Mouse (Mus musculus): ENCODE data around the gene Tacc3. TPM values are rescaled to one million over a fixed set of nuclear protein-coding genes. Genes with fewer than 3 reads are reported as not detected.

The Tacc3 gene
- polyA plus RNA-seq, 2 experiments from 2014 or later: 18.2 to 32.2 TPM

- ATAC-seq: no peak
Observed at GRCm38 (mm10) chr5:33694848-33695717, 37.2 kb downstream of the Tacc3 start.

DNA sequence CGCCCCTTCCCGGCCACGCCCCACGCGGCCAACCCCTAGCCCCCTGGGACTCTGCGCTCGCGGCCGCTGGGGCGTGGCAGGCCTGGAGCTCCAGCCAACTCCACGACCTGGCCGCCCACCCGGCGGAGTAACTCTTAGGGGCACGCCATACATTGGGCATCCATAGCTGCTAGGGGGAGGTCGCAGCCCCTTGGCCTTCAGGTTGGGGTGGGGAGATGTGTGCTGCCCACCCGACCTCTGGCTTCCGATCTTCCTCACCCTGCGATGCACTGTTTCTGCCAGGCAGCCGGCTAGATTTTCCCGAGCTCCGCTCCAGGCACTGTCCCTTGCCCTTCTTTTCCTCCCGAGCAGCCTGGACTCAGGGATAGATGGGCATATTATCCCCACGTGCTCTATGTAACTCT is 37.8 kb downstream of the Tacc3 start:
- ATAC-seq: no peak

DNA sequence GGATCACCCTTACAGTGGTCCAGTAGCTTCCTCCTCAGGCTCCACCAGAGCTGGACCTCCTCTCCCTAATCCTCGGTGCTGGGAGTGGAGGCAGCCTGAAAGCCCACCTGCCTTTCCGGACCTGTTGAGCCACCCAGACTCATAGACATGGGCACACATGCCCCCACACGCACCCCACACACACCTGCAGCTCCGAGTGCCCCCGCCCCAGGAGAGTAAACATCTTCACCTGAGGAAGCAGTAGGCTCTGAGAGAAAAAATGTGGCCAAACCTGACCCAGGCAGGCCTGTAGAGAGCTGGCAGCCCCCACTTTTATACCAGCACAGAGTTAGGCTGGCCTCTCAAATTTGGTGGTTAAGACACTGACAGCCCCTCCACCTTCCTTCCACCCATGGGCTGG is 38.5 kb downstream of the Tacc3 start:
- ATAC-seq: no peak

GRCm38 (mm10) chr5:33697534-33697933 is 39.6 kb downstream of the Tacc3 start:
- ATAC-seq: no peak

GRCm38 (mm10) chr5:33697947-33698512 is 40.1 kb downstream of the Tacc3 start:
- no peak for ATAC-seq

DNA sequence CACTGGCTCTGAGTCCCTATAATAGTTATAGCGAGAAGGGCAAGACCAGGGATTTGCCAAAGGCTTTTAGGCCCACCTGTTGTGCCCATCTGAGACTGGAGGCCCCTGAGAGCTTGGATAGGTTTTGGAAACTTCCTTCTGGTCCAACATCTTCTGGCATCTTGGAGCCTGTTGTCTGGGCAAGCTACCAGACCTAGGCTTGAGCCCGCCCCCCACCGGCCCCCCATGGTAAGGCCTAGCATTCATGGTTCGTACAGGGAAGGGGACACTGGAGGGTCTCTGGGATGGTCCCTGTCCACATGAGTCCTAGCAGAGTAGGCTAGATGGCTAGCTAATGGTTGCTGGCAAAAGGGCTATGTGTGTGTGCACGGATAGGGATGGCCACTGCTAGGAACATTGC is 40.7 kb downstream of the Tacc3 start:
- ATAC-seq: no peak

GRCm38 (mm10) chr5:33700010-33700409 is 42.1 kb downstream of the Tacc3 start:
- ATAC-seq: no peak

DNA sequence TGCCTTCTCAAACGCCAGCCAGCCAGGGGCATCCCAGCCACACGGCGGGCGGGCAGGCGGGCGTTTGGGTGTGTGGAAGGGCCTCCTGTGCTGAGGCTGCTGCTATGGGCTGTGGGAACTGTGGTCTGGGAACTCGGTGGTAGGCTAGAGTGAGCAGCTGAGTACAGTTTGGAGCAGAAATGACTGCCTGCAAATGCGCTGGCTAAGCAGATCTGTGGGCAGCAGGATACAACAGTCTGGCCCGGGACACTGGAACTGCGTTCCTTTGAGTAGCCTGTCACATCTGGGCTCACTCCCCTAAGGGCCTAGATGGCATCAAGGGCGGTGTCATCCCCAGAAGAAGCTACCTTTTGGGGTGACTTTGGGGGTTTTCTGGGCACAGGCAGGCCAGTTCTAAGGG is 43.9 kb downstream of the Tacc3 start:
- ATAC-seq: no peak

GRCm38 (mm10) chr5:33703999-33704398 is 46.1 kb downstream of the Tacc3 start:
- no peak for ATAC-seq

DNA sequence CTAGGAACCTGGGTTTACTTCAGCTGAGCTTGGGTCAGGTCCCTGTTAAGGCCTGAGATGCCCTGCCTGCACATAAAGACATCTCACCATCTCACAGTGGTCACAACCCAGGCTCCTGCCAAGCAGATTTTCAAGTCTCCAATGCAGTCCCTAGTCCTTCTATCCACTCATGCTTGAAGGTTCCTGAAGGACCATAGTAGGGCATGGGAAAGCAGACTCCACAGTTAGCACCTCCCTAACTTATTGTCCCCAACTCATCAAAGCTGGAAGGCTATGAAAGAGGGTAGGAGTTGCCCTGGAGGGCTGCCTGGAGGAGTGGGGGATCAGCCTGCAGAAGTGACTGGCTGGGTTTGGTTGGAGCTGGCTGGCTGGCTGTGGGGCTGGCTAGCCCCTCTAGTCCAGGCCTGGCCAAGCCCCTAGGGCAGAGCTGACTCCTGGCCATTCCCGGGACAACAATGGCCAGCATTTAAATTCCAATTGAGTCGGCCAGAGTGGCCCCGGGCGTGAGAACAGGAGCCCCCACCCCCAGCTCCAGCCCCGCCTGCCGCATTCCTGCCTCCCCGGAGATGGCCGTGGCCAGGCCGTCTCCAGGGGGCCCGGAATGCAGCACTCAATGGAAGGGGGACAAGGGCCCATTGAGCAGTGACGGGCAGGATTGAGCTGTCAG is 47.1 kb downstream of the Tacc3 start:
- no peak for ATAC-seq

GRCm38 (mm10) chr5:33705612-33706349 is 47.9 kb downstream of the Tacc3 start:
- no peak for ATAC-seq

GRCm38 (mm10) chr5:33706350-33706629 is 48.4 kb downstream of the Tacc3 start:
- ATAC-seq: no peak

- no peak for ATAC-seq
Observed at GRCm38 (mm10) chr5:33707163-33707562, 49.2 kb downstream of the Tacc3 start.

DNA sequence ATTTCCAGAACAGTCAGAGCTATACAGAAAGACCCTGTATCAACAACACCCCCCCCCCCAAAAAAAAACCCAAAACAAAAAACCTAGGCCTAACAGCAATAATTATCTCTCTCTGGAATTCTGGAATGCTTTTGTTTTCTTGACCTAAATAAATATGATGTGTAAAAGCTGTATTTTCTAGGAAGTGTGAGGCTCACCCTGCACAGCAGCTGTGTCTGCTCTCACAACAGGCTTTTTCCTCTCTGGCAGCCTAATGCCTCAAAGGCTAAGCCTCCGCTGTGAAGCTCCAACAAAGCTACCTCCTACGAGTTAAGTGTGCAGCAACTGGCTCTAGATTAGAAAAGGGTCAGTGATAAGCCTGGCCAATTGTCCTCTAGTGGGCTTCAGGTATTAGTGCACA is 51.1 kb downstream of the Tacc3 start:
- ATAC-seq: no peak

- no peak for ATAC-seq
Observed at GRCm38 (mm10) chr5:33712550-33712949, 54.6 kb downstream of the Tacc3 start.

DNA sequence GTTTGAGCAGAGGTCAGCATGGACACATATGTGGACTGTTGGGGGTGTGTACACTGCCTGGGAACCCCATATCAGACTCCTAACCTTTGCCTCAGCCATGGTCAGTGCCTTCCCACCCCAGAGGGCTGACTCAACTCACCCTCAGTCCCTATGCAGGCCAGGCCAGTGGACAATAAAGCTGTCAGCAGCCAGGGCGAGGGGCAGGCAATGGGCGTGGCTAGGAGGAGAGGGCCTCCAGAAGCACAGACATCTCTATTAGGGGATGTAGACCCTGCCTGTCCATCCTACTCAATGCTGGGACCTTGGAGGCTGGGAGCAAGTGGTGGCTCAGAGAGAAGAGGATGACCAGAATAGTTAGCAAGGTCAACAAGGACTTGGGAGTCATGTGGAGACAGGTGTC is 57.3 kb downstream of the Tacc3 start:
- no peak for ATAC-seq

- ATAC-seq: no peak
Observed at GRCm38 (mm10) chr5:33716467-33716866, 58.5 kb downstream of the Tacc3 start.

DNA sequence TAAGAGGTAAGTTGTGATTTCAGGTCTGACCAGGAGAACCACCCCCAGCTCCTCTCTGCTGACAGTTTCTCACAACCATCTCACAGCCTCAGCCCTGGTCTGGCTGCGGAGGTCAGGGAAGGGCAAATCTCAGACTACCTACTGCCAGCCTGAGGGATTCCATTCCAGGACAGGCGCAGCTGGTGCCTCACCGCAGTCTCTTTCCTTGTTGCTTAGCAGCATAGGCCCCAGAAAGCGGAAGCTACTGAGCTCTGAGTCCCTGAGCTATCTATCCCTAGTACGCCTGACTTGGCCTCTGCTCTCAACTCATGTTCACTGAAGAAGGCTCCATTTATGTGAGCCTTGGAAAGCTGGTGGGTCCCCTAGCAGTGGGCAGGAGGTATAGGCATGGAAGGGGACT is 60.5 kb downstream of the Tacc3 start:
- no peak for ATAC-seq

DNA sequence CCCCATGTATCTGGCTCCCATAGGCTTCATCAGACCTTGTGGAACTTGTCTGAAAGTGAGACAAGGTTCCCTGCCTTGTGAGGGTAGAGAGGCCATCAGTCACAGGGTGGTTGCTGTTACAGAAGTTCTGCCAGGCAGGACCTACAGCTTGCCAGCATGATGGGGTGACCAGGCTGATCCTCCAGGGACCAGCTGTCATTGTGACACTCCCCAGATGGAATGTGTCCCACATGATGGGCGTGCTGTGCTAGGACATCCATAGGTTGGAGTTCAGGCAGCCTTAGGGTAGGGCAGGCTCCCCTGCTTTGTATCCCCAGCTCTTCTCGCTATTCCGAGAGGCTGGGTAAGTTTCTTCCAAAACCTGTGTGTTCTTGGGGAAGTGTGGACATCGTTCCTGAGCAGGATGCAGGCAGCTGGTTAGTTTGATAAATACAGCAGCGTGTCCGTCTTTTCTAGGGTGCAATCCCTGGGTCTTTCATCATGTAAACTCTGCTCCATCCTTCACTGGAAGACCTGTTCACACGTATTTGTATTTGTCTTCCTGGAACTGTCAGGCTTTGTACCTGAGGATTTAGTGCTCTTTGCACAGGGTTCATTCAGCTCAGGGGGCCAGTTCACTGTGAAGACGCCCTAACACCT is 63.0 kb downstream of the Tacc3 start:
- ATAC-seq: no peak

GRCm38 (mm10) chr5:33721541-33722265 is 63.8 kb downstream of the Tacc3 start, which contains the start of gene Fgfr3:
Gene Fgfr3 (plus strand): TSS chr5:33721674.
- peak; percentile 45 for ATAC-seq

- no peak for ATAC-seq
Observed at GRCm38 (mm10) chr5:33722266-33723018, 64.5 kb downstream of the Tacc3 start.
